Mouse (Mus musculus) stomach, postnatal 0 days (tissue): ENCODE measurements around the gene Aif1l.

ENCODE experiments used
- CTCF ChIP-seq: IDR thresholded peaks from 2 replicates; pipeline ENCODE4 v1.5.1; 2016; ENCODE audit warnings: antibody characterized with exemption, low read depth, mild to moderate bottlenecking, moderate library complexity
- EP300 ChIP-seq: optimal IDR thresholded peaks from 2 replicates; pipeline ENCODE3; 2016; ENCODE audit warnings: antibody characterized with exemption

DNA sequence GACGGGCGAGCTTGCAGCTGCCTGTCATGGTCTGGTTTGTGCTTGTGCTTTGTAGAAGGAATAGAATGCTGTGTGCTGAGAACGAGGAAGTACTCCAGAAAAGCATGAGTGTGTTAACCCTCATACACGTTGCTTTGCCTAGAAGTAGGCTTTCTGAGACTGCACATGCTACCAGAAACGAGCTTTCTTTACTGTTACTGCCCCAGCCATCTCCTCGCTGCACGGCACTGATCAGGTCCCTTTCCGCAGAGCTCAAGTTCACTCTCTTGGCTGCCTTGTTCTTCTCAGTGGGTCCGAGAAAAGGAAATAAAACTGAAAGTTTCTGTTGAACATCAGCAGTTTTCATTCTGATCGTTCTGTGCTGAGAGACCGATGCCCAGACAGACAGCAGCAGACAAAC lies 58.8 kb downstream of the Aif1l start:
- TF ChIP-seq CTCF (no peak), EP300 (no peak)
